Mouse (Mus musculus) ovary, postnatal 10 days (tissue): Measurements from ENCODE around the gene Map2k5.

Source experiments
- DNase-seq: peaks from one replicate; pipeline ENCODE4 v3.0.0; 2022; ENCODE audit warnings: low spot score

The Map2k5 gene

DNA sequence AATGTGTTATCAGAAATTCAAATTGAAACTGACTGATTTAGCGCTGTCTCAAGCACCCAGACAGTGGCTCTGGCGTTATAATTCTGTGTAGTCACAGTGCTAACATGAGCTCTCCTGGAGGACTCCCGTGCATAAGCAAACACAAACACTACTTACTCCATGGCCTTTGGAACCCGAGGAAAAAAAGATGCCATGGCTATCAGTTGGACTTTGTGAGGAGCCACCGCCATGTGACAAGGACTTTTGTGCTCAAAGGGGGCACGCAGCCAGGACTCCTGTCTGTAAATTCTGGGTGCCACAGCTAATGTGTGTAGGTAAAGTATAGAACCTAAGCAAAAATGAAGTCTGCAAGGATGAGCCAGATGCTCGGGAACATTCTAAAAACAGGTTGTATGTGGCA lies 192.5 kb downstream of the Map2k5 start:
- no peak for DNase-seq

DNA sequence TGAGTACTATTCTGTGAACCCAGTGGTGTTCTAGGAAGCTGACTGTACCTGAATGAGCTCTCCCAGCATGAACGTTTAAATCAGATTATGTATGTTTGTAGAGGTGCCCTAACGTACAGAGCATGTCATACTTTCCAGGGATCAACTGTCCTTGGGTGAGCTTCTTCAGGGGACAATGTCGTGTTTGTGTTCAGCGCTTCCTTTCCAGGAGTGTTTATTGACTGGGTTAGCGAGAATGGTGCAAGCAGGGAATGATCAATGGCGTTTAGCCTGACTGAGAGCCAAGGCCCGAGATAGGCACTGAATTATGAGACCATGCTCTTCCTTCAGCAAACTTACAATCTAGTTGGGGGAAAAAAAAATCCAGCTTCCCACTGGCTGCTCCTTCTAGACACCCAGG lies 193.8 kb downstream of the Map2k5 start:
- no peak for DNase-seq

DNA sequence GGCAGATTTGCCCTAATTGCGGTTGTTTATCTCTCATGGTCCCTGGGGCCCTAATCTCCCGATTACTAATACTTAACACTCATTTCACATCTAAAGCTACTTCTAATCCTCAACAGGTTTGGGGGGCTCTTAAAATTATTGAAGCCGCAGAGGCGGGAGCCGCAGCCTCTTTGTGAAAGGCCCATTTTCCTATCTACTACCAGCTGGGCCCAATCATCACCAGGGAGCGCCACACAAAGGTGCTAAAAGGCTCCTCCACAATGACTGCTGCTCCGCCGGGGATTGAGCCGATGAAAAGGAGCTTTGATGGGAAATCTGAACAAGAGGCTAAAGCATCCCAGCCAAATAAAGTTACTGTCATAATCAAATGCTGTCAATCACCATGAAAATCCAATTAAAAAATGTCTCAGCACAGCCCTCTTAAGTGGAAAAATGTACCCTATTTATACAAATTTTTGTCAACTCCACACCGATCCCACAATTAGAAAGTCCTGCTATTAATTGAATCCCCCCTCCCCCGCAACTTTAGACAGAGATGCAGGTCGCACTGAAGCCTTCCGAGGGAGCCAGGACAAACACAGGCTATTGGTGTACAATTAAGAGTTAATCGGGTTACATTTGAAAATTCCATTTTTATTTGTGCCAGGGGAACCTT lies 195.3 kb downstream of the Map2k5 start:
- no peak for DNase-seq

DNA sequence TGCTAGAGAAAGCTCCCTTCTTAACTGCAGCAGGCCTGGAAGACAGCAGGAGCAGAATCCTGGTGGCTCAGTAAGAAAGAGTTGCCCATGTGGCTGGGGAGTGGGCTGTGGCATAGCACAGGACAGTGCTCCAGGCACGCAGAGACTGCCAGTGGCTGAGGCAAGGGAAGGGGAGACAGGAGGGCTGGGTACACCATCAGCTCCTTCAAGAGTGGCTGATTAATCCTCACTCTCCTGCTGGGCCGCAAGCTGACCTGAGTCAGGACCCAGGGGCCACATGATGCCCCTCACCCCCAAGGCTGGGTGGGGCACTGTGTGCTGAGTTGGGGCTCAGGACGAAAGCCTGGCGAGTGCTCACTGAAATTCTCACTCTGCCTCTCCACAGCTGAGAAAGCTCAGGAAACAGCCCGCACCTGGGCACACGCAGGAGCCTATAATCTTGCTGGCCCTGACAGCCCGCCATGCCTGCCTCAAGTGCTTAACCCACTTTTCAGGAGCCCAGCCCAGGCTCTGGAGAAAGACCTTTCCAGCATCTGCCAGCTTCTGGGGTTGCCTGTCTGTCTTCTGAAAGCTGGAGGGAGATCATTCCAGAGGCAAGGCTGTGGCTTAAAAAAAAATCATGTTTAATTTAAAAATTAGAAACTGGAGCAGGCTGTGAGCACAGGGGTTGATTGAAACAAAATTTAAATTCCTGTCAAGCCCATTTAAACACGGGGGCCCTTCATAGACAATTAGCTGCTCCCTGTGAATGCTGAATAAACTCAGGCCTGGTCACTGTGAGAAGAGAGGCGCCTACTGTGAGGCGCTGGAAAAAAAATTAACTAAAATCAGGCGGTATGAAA lies 196.1 kb downstream of the Map2k5 start:
- DNase-seq = no peak

- DNase-seq = no peak
These were observed 199.4 kb downstream of the Map2k5 start for GRCm38 (mm10) chr9:63178296-63178695.

- no peak for DNase-seq
These were observed 203.5 kb downstream of the Map2k5 start for GRCm38 (mm10) chr9:63174001-63174721.

DNA sequence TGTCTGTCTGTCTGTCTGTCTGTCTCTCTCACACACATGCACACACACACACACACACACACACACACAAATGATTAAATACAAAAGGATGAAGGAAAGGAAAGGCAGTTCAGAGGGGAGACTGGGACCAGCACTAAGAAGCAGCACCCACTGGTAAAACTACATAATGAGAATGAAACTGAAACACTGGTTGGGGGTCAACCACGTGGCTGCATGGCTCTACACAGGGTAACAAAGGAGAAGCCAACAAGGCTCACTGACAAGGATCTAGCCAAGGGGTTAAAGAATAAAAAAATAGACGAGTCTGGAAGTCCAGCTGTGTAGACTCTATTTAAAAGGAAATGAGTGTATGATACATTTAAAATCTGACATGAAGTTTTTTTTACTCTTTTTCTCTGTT lies 205.8 kb downstream of the Map2k5 start:
- DNase-seq = no peak

DNA sequence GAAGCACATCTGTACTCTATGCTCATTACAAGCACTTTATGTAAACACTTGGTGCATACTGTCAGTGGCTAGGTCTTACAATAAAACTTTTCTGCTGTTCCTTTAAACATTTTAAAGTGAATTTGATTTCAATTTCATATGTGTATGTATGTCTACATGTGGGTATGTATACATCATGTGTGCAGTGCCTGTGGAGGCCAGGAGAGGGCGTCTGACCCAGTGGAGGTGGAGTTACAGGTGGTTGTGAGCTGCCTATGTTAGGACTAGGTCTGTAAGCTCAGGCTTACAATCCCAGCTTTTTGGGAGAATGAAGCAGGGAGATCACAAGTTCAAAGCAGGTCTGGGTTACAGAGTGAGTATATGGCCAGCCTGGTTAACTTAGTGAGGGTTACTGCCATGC lies 208.6 kb downstream of the Map2k5 start:
- no peak for DNase-seq

- DNase-seq = no peak
These were observed 212.6 kb downstream of the Map2k5 start for GRCm38 (mm10) chr9:63165070-63165469.

DNA sequence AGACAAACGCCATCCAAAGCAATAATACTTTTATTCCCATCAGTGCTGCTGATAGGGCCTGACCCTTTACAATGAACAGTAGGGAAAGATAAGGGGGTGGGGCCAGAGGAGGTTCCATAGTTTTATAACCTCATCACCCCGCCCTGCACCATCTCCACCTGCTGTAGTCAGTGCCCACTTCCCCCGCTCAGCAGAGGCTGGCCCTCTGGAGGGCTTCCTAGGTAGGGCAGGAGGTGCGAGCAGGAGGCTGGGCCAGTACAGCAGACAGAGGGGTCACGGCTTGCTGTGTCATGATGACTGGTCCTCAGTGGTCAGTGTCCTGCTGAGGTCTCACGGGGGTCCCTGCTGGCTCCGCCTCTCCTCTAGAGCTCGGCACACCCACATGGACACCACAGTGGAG lies 213.9 kb downstream of the Map2k5 start:
- no peak for DNase-seq

DNA sequence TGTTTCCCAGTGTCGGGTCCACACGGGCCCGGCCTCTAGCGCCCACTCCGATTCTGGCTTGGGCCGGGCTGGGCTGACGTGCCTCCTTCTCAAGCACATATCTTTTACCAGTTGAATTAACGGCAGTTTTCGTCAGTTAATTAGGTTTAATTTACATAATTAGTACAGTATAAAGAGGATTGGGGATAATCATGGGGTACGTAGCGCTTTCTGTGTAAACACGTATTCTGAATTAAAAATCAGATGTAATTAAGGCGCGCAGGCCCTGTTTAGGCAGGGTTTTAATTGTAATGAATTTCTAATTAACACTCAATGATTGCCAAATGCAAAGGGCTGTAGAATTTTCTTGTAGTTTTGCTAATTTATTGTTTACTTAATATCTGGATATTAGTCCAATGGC lies 225.8 kb downstream of the Map2k5 start:
- no peak for DNase-seq

- DNase-seq = peak; percentile 67
These were observed 226.4 kb downstream of the Map2k5 start for GRCm38 (mm10) chr9:63151072-63151870.

GRCm38 (mm10) chr9:63150086-63150800 lies 227.5 kb downstream of the Map2k5 start:
- no peak for DNase-seq

DNA sequence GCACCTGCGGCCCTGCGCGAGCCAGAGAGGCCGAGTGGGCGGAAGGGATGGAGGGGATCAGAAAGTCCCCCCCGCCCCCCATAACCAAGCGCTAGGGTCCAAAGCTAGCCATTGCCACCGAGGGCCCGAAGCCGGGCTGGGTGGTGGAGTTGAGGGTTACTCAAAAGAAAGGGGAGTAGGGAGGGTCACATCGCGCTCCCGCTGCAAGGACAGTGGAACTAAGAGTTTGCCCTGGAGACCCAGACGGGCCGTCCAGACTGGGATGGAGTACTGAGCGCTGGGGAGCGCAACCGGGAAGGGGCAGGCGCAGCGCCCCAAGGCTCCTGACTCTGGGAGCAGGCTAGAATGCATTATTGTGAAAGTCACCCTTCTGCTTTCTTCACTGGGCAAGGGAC lies 228.3 kb downstream of the Map2k5 start:
- no peak for DNase-seq

- no peak for DNase-seq
These were observed 229.0 kb downstream of the Map2k5 start, which contains the start of gene Skor1 for GRCm38 (mm10) chr9:63148410-63149371. Skor1 (minus strand) TSS chr9:63148961.

GRCm38 (mm10) chr9:63147786-63148409 lies 229.8 kb downstream of the Map2k5 start:
- no peak for DNase-seq

GRCm38 (mm10) chr9:63147296-63147695 lies 230.4 kb downstream of the Map2k5 start:
- DNase-seq = no peak

GRCm38 (mm10) chr9:63146856-63147274 lies 230.8 kb downstream of the Map2k5 start:
- no peak for DNase-seq

- no peak for DNase-seq
These were observed 231.4 kb downstream of the Map2k5 start for GRCm38 (mm10) chr9:63146126-63146855.
